11 mouse cellular contexts compared by ENCODE assay signal in genomic region chr3:37936251-37936931, GRCm38 (mm10).
DNase-seq lines count a peak whose midpoint lies in the region; ATAC-seq lines count a peak whose summit lies in the region.
"Had no signal": no experiment of that assay in that cellular context is flagged by ENCODE, and none has a peak within 500 bp of the region (broad histone marks: within the 10 kb centered on the region; RNA-seq: fewer than 3 reads in every experiment).

No protein-coding gene starts in this region.

- no peaks in the 10 kb centered on the region for H3K9me3 ChIP-seq in heart, embryonic 10.5 days
- H3K9me3 ChIP-seq in intestine, embryonic 16.5 days (ENCODE audit: control insufficient read depth, low read length): no peaks in the 10 kb centered on the region
- H3K9me3 ChIP-seq in limb, embryonic 10.5 days (replicated peaks): no peaks in the 10 kb centered on the region
- H3K9me3 ChIP-seq: liver, embryonic 15.5 days had no signal

- H3K4me2 ChIP-seq in intestine, embryonic 16.5 days (ENCODE audit: low read depth, low read length): peak overlapping the region; percentile 35
- H3K4me2 ChIP-seq: liver, embryonic 15.5 days had no signal

- H3K36me3 ChIP-seq in heart, embryonic 10.5 days: no peaks in the 10 kb centered on the region
- H3K36me3 ChIP-seq in intestine, embryonic 16.5 days (ENCODE audit: control insufficient read depth, insufficient read depth, low read length): no peaks in the 10 kb centered on the region
- H3K36me3 ChIP-seq in limb, embryonic 10.5 days: no peaks in the 10 kb centered on the region
- H3K36me3 ChIP-seq: liver, embryonic 15.5 days had no signal

- 78% methylated on average over 12 of the region's 12 CpGs for WGBS in heart, embryonic 10.5 days
- 29% methylated on average over 12 of the region's 12 CpGs for WGBS in intestine, embryonic 16.5 days
- 32% methylated on average over 12 of the region's 12 CpGs for WGBS in limb, embryonic 10.5 days

- peak; percentile 81 for DNase-seq in heart, adult 11 months
- no peak for DNase-seq in heart, embryonic 10.5 days (ENCODE audit: low spot score)
- peak; percentile 47 for DNase-seq in 3T3-L1 (ENCODE audit: low read depth, low spot score)
- no peak for DNase-seq in limb, embryonic 10.5 days (ENCODE audit: low spot score)
- no peak for DNase-seq in T-cell, adult 2 months (ENCODE audit: low spot score)
- no peak for DNase-seq in adrenal gland, postnatal 36 days

- H3K4me3 ChIP-seq in heart, embryonic 10.5 days: no peak overlapping the region
- no peak overlapping the region for H3K4me3 ChIP-seq in intestine, embryonic 16.5 days (ENCODE audit: low read length)
- peak overlapping the region; percentile 34 for H3K4me3 ChIP-seq in limb, embryonic 10.5 days
- H3K4me3 ChIP-seq: liver, embryonic 15.5 days had no signal

- ATAC-seq in intestine, embryonic 16.5 days: peak; percentile 46
- no peak for ATAC-seq in CD4-positive, CD25-positive, alpha-beta regulatory T cell, adult 4 months
- ATAC-seq: hindbrain, embryonic 16.5 days; midbrain, embryonic 16.5 days had no signal

- no peak overlapping the region for H3K27ac ChIP-seq in heart, embryonic 10.5 days
- peak overlapping the region; percentile 75 for H3K27ac ChIP-seq in intestine, embryonic 16.5 days (ENCODE audit: low read length)
- H3K27ac ChIP-seq in limb, embryonic 10.5 days: peak overlapping the region; percentile 79
- H3K27ac ChIP-seq: liver, embryonic 15.5 days had no signal

- no peaks in the 10 kb centered on the region for H3K27me3 ChIP-seq in heart, embryonic 10.5 days (ENCODE audit: insufficient read depth, poor library complexity, severe bottlenecking)
- no peaks in the 10 kb centered on the region for H3K27me3 ChIP-seq in intestine, embryonic 16.5 days (replicated peaks; ENCODE audit: control insufficient read depth, insufficient read depth, low read length)
- H3K27me3 ChIP-seq in limb, embryonic 10.5 days (ENCODE audit: low read depth, poor library complexity, severe bottlenecking): peaks cover 3% of the 10 kb centered on the region; the same call in 1 of the 2 replicates
- H3K27me3 ChIP-seq: liver, embryonic 15.5 days had no signal

- peak overlapping the region; percentile 49; the same call in 1 of the 2 replicates for H3K9ac ChIP-seq in intestine, embryonic 16.5 days (ENCODE audit: low read depth, low read length)
- H3K9ac ChIP-seq: liver, embryonic 15.5 days had no signal

- H3K4me1 ChIP-seq in heart, embryonic 10.5 days: peaks cover 24% of the 10 kb centered on the region
- H3K4me1 ChIP-seq in intestine, embryonic 16.5 days (ENCODE audit: control insufficient read depth, insufficient read depth, low read length): peaks cover 36% of the 10 kb centered on the region
- peaks cover 51% of the 10 kb centered on the region for H3K4me1 ChIP-seq in limb, embryonic 10.5 days

Comparison
In these comparisons a context has a peak if more than half of its experiments do, and no peak if none do; other contexts are left out.
1. DNase-seq: peak in heart, adult 11 months (single experiment) and 3T3-L1 (single experiment); none in heart, embryonic 10.5 days (single experiment), limb, embryonic 10.5 days (single experiment), T-cell, adult 2 months (single experiment) and adrenal gland, postnatal 36 days (0 of 2).